Mouse (Mus musculus) brain, embryonic 14.5 days (tissue): ENCODE results near the gene Gm21983.

ENCODE experiments used
- CTCF ChIP-seq: fragments of 200-500 bp; IDR thresholded peaks from 2 replicates; pipeline ENCODE4 v1.5.1; 2012; ENCODE audit warnings: inconsistent platforms, mild to moderate bottlenecking, moderate library complexity, borderline replicate concordance; ENCODE audit not compliant: insufficient read depth, insufficient read length; ENCODE audit errors: extremely low read depth
- POLR2A ChIP-seq: fragments of 200-500 bp; IDR thresholded peaks from 2 replicates; pipeline ENCODE4 v1.6.1; 2012; ENCODE audit warnings: mild to moderate bottlenecking, inconsistent platforms, borderline replicate concordance; ENCODE audit not compliant: poor library complexity, insufficient read depth, insufficient read length, severe bottlenecking; ENCODE audit errors: extremely low read depth

DNA sequence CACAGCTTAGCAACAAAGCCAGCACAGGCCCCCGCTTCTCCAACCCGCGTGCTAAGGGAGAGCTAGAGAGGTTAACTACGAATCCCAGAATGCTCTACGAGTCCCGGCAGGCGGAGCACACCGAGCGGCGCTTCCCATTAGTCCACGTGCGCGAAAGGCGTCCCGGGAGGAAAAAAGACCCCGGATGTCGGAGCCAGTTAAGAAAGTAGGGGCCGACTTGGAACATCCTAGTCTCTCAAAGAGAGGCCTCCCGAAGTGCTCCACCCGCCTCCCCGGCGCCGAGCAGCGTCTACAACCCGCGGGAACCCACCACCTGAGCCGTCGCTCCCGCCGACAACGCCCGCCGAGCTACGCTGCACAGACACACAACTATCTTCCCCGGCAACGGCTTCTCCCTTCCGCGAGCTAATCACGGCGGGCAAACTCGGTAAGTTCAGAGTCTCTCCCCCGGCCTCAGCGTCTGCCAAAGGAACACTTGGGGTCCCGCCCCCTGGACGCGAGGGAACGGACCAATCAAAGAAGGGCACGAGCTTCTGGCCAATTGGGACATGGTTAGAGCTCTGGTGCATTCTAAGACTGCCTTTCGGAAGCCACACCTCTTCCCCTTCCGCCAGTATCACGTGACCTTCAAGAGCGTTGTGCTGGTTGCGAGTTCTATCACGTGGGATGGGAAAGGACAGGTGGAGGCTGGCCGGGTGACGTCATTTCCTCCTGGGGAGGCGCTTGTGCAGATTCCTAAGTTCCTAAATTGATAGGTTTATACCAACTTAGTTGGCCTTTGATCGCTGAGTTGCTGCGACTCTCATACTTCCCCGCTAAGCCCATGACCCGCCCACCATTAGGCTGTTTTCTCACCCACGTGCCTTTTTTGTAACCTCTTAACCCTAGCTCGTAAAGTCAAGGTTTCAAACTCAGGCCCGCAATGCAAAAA lies 15.1 kb upstream of the Gm21983 start, which contains the start of the genes BC024978 and Snrpa:
- no peak for TF ChIP-seq CTCF
- peak; percentile 35; the same call in 1 of the 2 replicates for TF ChIP-seq POLR2A
